Mouse (Mus musculus) C2C12 (cell line): ENCODE data around the gene Vwc2l. TPM values are rescaled to one million over a fixed set of nuclear protein-coding genes. Genes with fewer than 3 reads are reported as not detected.

Experiments
- H3K27me3 ChIP-seq: one replicate; pipeline ENCODE4 v1.6.1; 2011; ENCODE audit not compliant: control insufficient read depth, insufficient read depth, insufficient read length
- H3K36me3 ChIP-seq: one replicate; pipeline ENCODE4 v1.6.1; 2011; ENCODE audit not compliant: control insufficient read depth, insufficient read depth
- H3K4me3 ChIP-seq: one replicate; pipeline ENCODE4 v1.5.1; 2011; ENCODE audit warnings: mild to moderate bottlenecking, control low read depth; ENCODE audit not compliant: poor library complexity, insufficient read depth, severe bottlenecking
- H3K79me2 ChIP-seq: one replicate; pipeline ENCODE4 v1.6.1; 2011; ENCODE audit not compliant: control insufficient read depth, insufficient read depth
- H3K79me3 ChIP-seq: one replicate; pipeline ENCODE4 v1.6.1; 2011; ENCODE audit warnings: low read depth, control low read depth
- H3ac ChIP-seq: one replicate; pipeline ENCODE3; 2011; ENCODE audit warnings: low read depth; ENCODE audit not compliant: control insufficient read depth, insufficient read length
- CEBPB ChIP-seq: IDR thresholded peaks from one replicate; pipeline ENCODE4 v1.6.1; 2011; ENCODE audit warnings: low read depth, mild to moderate bottlenecking, control low read depth, moderate library complexity
- CTCF ChIP-seq: IDR thresholded peaks from one replicate; pipeline ENCODE4 v1.5.1; 2011; ENCODE audit not compliant: control insufficient read depth, insufficient read depth, insufficient read length
- FOSL1 ChIP-seq: IDR thresholded peaks from one replicate; pipeline ENCODE4 v1.8.0; 2011; ENCODE audit warnings: mild to moderate bottlenecking, low read length; ENCODE audit not compliant: poor library complexity, insufficient read depth, severe bottlenecking
- MAX ChIP-seq: IDR thresholded peaks from one replicate; pipeline ENCODE4 v1.6.1; 2011; ENCODE audit warnings: mild to moderate bottlenecking, control low read depth
- MYOD1 ChIP-seq: IDR thresholded peaks from one replicate; pipeline ENCODE4 v1.6.1; 2011; ENCODE audit warnings: low read depth; ENCODE audit not compliant: control insufficient read depth, insufficient read length
- MYOG ChIP-seq: IDR thresholded peaks from one replicate; pipeline ENCODE4 v1.6.1; 2011; ENCODE audit not compliant: control insufficient read depth, insufficient read length; ENCODE audit errors: extremely low read depth
- USF1 ChIP-seq: IDR thresholded peaks from one replicate; pipeline ENCODE4 v1.6.1; 2011; ENCODE audit warnings: low read depth, mild to moderate bottlenecking, control low read depth, moderate library complexity
- polyA plus RNA-seq: library from polyadenylated mRNA; unstranded; fragments of >200 nt; fragmentation: generic; extraction: Trizol; gene quantifications from one replicate; pipeline ENCODE4 v1.2.1, GENCODE M21; 2012; ENCODE audit warnings: missing spikeins

The Vwc2l gene
- polyA plus RNA-seq, 1 experiment, result not detected

DNA sequence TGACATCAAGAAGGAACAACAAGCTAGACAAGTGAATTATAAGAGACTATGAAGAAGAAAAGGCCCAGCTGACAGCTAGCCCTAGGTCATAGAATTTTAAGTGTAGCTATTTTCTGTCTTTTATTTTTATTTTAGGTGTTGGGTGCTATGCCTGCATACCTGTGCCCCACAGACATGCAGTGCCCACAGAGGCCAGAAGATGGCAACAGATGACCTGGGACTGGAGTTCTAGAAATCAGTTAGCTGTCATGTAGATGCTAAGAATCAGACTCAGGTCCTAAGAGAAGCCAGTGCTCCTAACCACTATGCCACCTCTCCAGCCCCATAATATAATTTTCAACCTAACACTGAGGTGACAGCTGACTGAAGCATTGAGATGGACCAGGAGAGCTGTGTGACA is 61.6 kb downstream of the Vwc2l start:
- Histone ChIP-seq H3K4me3 (no peak overlapping the region), H3K79me3 (no peaks in the 10 kb centered on the region), H3K79me2 (no peaks in the 10 kb centered on the region), H3K27me3 (no peaks in the 10 kb centered on the region), H3K36me3 (no peaks in the 10 kb centered on the region), H3ac (no peak overlapping the region)
- no peak for TF ChIP-seq MYOD1
- no peak for TF ChIP-seq CTCF
- TF ChIP-seq MYOG, result no peak
- TF ChIP-seq CEBPB, result no peak
- TF ChIP-seq USF1, result no peak
- no peak for TF ChIP-seq MAX
- no peak for TF ChIP-seq FOSL1

DNA sequence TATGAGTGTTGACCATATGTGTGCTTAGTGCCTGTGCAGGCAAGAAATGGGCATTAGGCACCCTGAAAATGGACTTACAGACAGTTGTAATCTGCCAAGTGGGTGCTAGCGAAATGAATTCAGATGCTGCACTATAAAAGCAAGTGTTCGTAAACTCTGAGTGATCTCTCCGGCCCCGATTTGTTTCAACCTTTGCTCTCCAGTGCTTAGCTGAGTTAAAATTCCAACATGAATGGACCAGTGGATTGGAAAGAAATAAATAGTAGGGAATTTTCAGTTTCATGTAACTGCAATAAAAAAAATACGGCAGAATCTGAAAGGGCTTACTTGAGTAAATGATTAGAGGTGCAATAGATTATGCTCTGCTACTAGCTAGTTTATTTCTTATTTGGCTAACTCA is 66.1 kb downstream of the Vwc2l start:
- no peaks in the 10 kb centered on the region for H3K79me2 ChIP-seq
- H3K79me3 ChIP-seq, result no peaks in the 10 kb centered on the region
- H3ac ChIP-seq, result no peak overlapping the region
- no peak for TF ChIP-seq CTCF
- TF ChIP-seq CEBPB, result no peak
- no peak for TF ChIP-seq USF1
- no peak for TF ChIP-seq FOSL1
- no peak for TF ChIP-seq MAX
- no peak for TF ChIP-seq MYOG
- TF ChIP-seq MYOD1, result no peak
- H3K4me3 ChIP-seq, result no peak overlapping the region
- no peaks in the 10 kb centered on the region for H3K27me3 ChIP-seq
- H3K36me3 ChIP-seq, result no peaks in the 10 kb centered on the region

DNA sequence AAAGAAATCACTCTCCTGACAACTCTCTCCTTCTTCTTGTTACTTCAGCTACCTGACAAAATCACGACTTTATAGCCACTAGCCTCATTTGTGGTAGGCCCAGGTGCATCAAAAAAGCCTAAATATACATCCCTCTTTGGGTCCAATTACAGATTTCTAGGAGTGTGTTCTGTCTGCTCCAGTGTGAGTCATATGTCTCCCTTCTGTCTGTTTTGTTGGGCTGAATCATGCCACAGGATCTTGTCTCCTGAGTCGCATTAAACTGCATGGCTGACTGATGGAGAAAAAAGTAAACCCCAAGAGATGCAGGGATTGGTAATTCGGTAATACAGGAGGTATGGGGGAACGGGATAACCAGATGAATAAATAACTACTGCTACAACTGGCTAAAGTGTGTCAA is 69.6 kb downstream of the Vwc2l start:
- no peaks in the 10 kb centered on the region for H3K79me3 ChIP-seq
- no peaks in the 10 kb centered on the region for H3K36me3 ChIP-seq
- H3ac ChIP-seq, result no peak overlapping the region
- no peaks in the 10 kb centered on the region for H3K27me3 ChIP-seq
- no peaks in the 10 kb centered on the region for H3K79me2 ChIP-seq
- no peak overlapping the region for H3K4me3 ChIP-seq
- TF ChIP-seq CTCF, result no peak
- no peak for TF ChIP-seq USF1
- TF ChIP-seq CEBPB, result no peak
- no peak for TF ChIP-seq MYOG
- no peak for TF ChIP-seq MYOD1
- no peak for TF ChIP-seq MAX
- no peak for TF ChIP-seq FOSL1

DNA sequence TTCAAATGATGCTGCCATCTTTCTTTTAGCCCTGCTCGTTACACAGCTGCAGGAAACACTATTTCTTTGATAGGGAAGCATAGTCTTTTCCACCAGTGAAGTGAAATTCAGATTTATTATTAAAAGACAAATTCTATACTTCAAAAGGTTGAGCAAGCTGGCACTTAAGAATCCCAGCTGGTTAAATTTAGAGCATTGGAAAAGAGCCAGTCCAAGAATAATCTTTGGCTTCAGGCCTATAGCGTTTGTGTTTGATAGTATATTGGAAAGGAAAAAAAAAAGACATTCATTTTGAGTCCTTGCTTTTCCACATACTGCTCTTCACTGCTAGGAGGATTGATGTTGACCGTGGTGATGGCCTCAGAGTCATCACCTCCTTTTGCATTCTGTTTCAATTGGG is 77.9 kb downstream of the Vwc2l start:
- no peaks in the 10 kb centered on the region for H3K79me3 ChIP-seq
- no peak overlapping the region for H3K4me3 ChIP-seq
- no peaks in the 10 kb centered on the region for H3K36me3 ChIP-seq
- no peaks in the 10 kb centered on the region for H3K79me2 ChIP-seq
- H3K27me3 ChIP-seq, result no peaks in the 10 kb centered on the region
- H3ac ChIP-seq, result no peak overlapping the region
- no peak for TF ChIP-seq MYOG
- TF ChIP-seq MYOD1, result no peak
- TF ChIP-seq FOSL1, result no peak

DNA sequence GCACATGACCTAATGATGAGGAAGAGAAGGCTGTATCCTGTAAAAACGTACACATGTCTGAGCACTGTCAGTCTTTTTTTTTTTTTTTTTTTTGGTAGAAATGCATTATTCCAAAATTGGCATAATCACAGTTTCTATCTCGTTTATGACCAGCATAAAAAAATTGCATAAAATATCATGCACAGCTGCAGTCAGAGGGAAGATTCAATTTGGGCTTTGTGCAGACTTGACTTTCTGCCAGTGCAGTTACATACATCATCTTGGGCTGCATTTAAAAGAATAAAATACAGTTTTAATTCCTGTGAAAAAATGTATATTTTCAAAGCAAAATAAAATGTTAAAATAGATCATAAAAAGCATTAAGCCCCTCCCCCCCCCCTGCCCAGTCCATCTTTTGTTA is 97.6 kb downstream of the Vwc2l start:
- no peaks in the 10 kb centered on the region for H3K27me3 ChIP-seq
- H3ac ChIP-seq, result no peak overlapping the region
- H3K4me3 ChIP-seq, result no peak overlapping the region
- TF ChIP-seq CTCF (no peak), MAX (no peak), MYOD1 (no peak), FOSL1 (no peak), MYOG (no peak), USF1 (no peak), CEBPB (no peak)
- no peaks in the 10 kb centered on the region for H3K79me2 ChIP-seq
- H3K36me3 ChIP-seq, result no peaks in the 10 kb centered on the region
- no peaks in the 10 kb centered on the region for H3K79me3 ChIP-seq

- TF ChIP-seq MYOG (no peak), MYOD1 (no peak), CEBPB (no peak), MAX (no peak), USF1 (no peak), CTCF (no peak), FOSL1 (no peak)
- no peak overlapping the region for H3ac ChIP-seq
- H3K79me2 ChIP-seq, result no peaks in the 10 kb centered on the region
- no peaks in the 10 kb centered on the region for H3K79me3 ChIP-seq
- no peak overlapping the region for H3K4me3 ChIP-seq
- no peaks in the 10 kb centered on the region for H3K27me3 ChIP-seq
- no peaks in the 10 kb centered on the region for H3K36me3 ChIP-seq
These were observed 107.7 kb downstream of the Vwc2l start for GRCm38 (mm10) chr1:70833262-70833661.
